Mouse (Mus musculus) liver, embryonic 11.5 days (tissue): ENCODE measurements around the gene Uggt1. TPM values are rescaled to one million over a fixed set of nuclear protein-coding genes. Genes with fewer than 3 reads are reported as not detected.

Source experiments
- ATAC-seq: fragments of 200-750 bp; cut with Nextera tagmentation; replicated peaks from 2 replicates; pipeline ENCODE4 v1.8.0; 2017; ENCODE audit warnings: moderate number of reproducible peaks, mild to moderate bottlenecking, moderate TSS enrichment, moderate library complexity; ENCODE audit not compliant: low FRiP score
- DNase-seq: peaks from one replicate; pipeline ENCODE4 v3.0.0-alpha.2; 2017; ENCODE audit warnings: low spot score
- H3K27ac ChIP-seq: fragments of 300-500 bp; sonication (generic); 2 replicates; pipeline ENCODE4 v1.5.1; 2014; ENCODE audit warnings: mild to moderate bottlenecking, low read depth, low read length, control low read depth
- H3K27me3 ChIP-seq: fragments of 300-500 bp; sonication (generic); replicated peaks from 2 replicates; pipeline ENCODE4 v1.6.1; 2014; ENCODE audit warnings: low read length, mixed read lengths; ENCODE audit not compliant: control insufficient read depth, insufficient read depth
- H3K36me3 ChIP-seq: fragments of 300-500 bp; sonication (generic); 2 replicates; pipeline ENCODE4 v1.6.1; 2014; ENCODE audit warnings: mild to moderate bottlenecking, low read length, moderate library complexity, mixed read lengths; ENCODE audit not compliant: control insufficient read depth, insufficient read depth
- H3K4me1 ChIP-seq: fragments of 300-500 bp; sonication (generic); replicated peaks from 2 replicates; pipeline ENCODE4 v1.6.1; 2014; ENCODE audit warnings: low read length, mixed read lengths; ENCODE audit not compliant: control insufficient read depth, insufficient read depth
- H3K4me2 ChIP-seq: fragments of 300-500 bp; sonication (generic); 2 replicates; pipeline ENCODE4 v1.6.1; 2014; ENCODE audit warnings: mild to moderate bottlenecking, control low read depth, moderate library complexity
- H3K4me3 ChIP-seq: fragments of 300-500 bp; sonication (generic); 2 replicates; pipeline ENCODE4 v1.5.1; 2014; ENCODE audit warnings: low read depth, low read length, control low read depth
- H3K9ac ChIP-seq: fragments of 300-500 bp; sonication (generic); 2 replicates; pipeline ENCODE4 v1.6.1; 2014; ENCODE audit warnings: low read depth, low read length, control low read depth
- H3K9me3 ChIP-seq: fragments of 300-500 bp; sonication (generic); 2 replicates; pipeline ENCODE4 v1.6.1; 2016; ENCODE audit warnings: low read length, inconsistent platforms, mixed read lengths; ENCODE audit not compliant: control insufficient read depth
- WGBS: fragments of 180-500 bp; shearing (Covaris S2); extraction: QIAGEN DNeasy Blood & Tissue Kit; methylation state at CpG from one replicate; pipeline ENCODE4 v1.1.7; 2014; 5-methylcytosine and 5-hydroxymethylcytosine counted together
- microRNA-seq: library from miRNA; unstranded; fragments of <30 nt; microRNA quantifications from one replicate; pipeline ENCODE4, GENCODE M21; 2017; ENCODE audit warnings: borderline number of aligned reads
- polyA plus RNA-seq: library from polyadenylated mRNA; unstranded; fragments of >200 nt; fragmentation: Nextera tagmentation; extraction: Ambion mirVana; gene quantifications from 2 replicates; pipeline ENCODE4 v1.2.1, GENCODE M21; 2014

Uggt1 gene
- polyA plus RNA-seq, 1 experiment from 2014 or later: 55.8 TPM

DNA sequence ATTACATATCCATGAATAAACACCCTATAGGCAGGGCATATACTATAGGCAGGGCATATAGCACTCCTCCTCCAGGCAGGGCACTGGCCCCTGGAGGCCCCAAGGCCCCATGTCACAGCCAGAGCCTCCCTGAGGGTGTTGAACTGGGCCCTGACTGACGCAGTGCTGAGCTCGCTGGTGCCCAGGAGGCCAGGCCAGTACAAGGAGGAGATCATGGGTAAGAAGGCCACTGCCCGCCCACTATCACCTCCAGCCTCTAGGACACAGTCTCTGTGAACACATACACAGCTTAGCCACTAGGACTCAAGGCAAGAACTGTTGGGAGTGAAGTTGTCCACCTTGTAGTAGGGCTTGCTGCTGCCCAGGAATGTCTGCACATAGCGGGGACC lies 153.8 kb downstream of the Uggt1 start:
- peak overlapping the region; percentile 68 for H3K27ac ChIP-seq
- peaks cover 26% of the 10 kb centered on the region for H3K36me3 ChIP-seq
- H3K4me2 ChIP-seq: peak overlapping the region; percentile 4
- ATAC-seq: peak; percentile 72
- 76% methylated on average over 4 of the region's 4 CpGs for WGBS
- peaks cover 60% of the 10 kb centered on the region for H3K4me1 ChIP-seq
- no peak overlapping the region for H3K4me3 ChIP-seq
- H3K9me3 ChIP-seq: no peaks in the 10 kb centered on the region
- no peak for DNase-seq
- no peaks in the 10 kb centered on the region for H3K27me3 ChIP-seq
- H3K9ac ChIP-seq: peak overlapping the region; percentile 41

Small RNAs within 50 kb of the gene (microRNA-seq; reads per million reads assigned to microRNA genes)
- gene Mir6897: 5.6 reads per million, percentile 15 among the genes with 10 or more reads in this experiment

Other genes with a start within 250 kb of the Uggt1 start
- 11.1 and 15.0 TPM in 2 replicates for gene Hs6st1, start 176.3 kb downstream of the Uggt1 start, polyA plus RNA-seq
- 4.5 and 4.6 TPM in 2 replicates for gene Neurl3, start 30.0 kb upstream of the Uggt1 start, polyA plus RNA-seq
- gene Arid5a, start 63.0 kb upstream of the Uggt1 start, polyA plus RNA-seq: 2.4 and 3.9 TPM in 2 replicates
- 27.9 and 29.2 TPM in 2 replicates for gene Kansl3, start 124.5 kb upstream of the Uggt1 start, polyA plus RNA-seq
- gene Fer1l5, start 127.6 kb upstream of the Uggt1 start, polyA plus RNA-seq: 0.51 and 0.71 TPM in 2 replicates
- gene Lman2l, start 200.6 kb upstream of the Uggt1 start, polyA plus RNA-seq: 18.1 and 18.7 TPM in 2 replicates
- gene Cnnm4, start 226.9 kb upstream of the Uggt1 start, polyA plus RNA-seq: 5.9 and 6.4 TPM in 2 replicates